Mouse (Mus musculus) liver, embryonic 12.5 days (tissue): ENCODE measurements around the gene Olfr385. TPM values are rescaled to one million over a fixed set of nuclear protein-coding genes. Genes with fewer than 3 reads are reported as not detected.
"Not testable (repeated sequence)": the region's sequence is repeated elsewhere in the genome, so short reads cannot be mapped to it uniquely, and the experiment has no call there.

Experiments
- ATAC-seq: fragments of 200-750 bp; cut with Nextera tagmentation; 2 replicates; pipeline ENCODE4 v1.8.0; 2017; ENCODE audit warnings: moderate number of reproducible peaks, mild to moderate bottlenecking, moderate library complexity
- H3K27ac ChIP-seq: fragments of 300-500 bp; sonication (generic); 2 replicates; pipeline ENCODE4 v1.5.1; 2016; ENCODE audit warnings: mild to moderate bottlenecking
- H3K27me3 ChIP-seq: fragments of 300-500 bp; sonication (generic); replicated peaks from 2 replicates; pipeline ENCODE4 v1.6.1; 2016; ENCODE audit warnings: mild to moderate bottlenecking, moderate library complexity
- H3K36me3 ChIP-seq: fragments of 300-500 bp; sonication (generic); 2 replicates; pipeline ENCODE4 v1.6.1; 2016; ENCODE audit warnings: mild to moderate bottlenecking, moderate library complexity
- H3K4me1 ChIP-seq: fragments of 300-500 bp; sonication (generic); 2 replicates; pipeline ENCODE4 v1.6.1; 2016
- H3K4me2 ChIP-seq: fragments of 300-500 bp; sonication (generic); 2 replicates; pipeline ENCODE4 v1.6.1; 2016; ENCODE audit warnings: mild to moderate bottlenecking, moderate library complexity
- H3K4me3 ChIP-seq: fragments of 300-500 bp; sonication (generic); 2 replicates; pipeline ENCODE4 v1.5.1; 2016; ENCODE audit warnings: mild to moderate bottlenecking, moderate library complexity
- H3K9ac ChIP-seq: fragments of 300-500 bp; sonication (generic); 2 replicates; pipeline ENCODE4 v1.6.1; 2016; ENCODE audit warnings: mild to moderate bottlenecking, moderate library complexity
- H3K9me3 ChIP-seq: fragments of 300-500 bp; sonication (generic); replicated peaks from 2 replicates; pipeline ENCODE4 v1.6.1; 2016; ENCODE audit warnings: mild to moderate bottlenecking, moderate library complexity
- WGBS: fragments of 180-500 bp; shearing (Covaris S2); methylation state at CpG from one replicate; pipeline ENCODE4 v1.1.7; 2016; ENCODE audit not compliant: insufficient replicate concordance; 5-methylcytosine and 5-hydroxymethylcytosine counted together
- polyA plus RNA-seq: library from polyadenylated mRNA; unstranded; fragments of >200 nt; fragmentation: Nextera tagmentation; extraction: Ambion mirVana; gene quantifications from 2 replicates; pipeline ENCODE4 v1.2.1, GENCODE M21; 2016

Olfr385 gene
- not detected in 2 replicates for polyA plus RNA-seq

- H3K4me1 ChIP-seq = no peaks in the 10 kb centered on the region
- H3K4me2 ChIP-seq = no peak within 1 kb of the TSS
- H3K27ac ChIP-seq = no peak within 1 kb of the TSS
- H3K4me3 ChIP-seq = no peak within 1 kb of the TSS
- H3K36me3 ChIP-seq = no peaks in the 10 kb centered on the region
- no peak within 1 kb of the TSS for H3K9ac ChIP-seq
- ATAC-seq = no peak
- no peaks in the 10 kb centered on the region for H3K9me3 ChIP-seq
- H3K27me3 ChIP-seq = no peaks in the 10 kb centered on the region
Measured at GRCm38 (mm10) chr11:73592908-73593307, at the start of gene Olfr385. Gene Olfr385 (minus strand): TSS chr11:73593008.

GRCm38 (mm10) chr11:73598294-73598693, 5.5 kb upstream of the Olfr385 start, which contains the start of gene Olfr384:
Gene Olfr384 (plus strand): TSS chr11:73598594.
- no peak within 1 kb of the TSS for H3K4me2 ChIP-seq
- H3K27ac ChIP-seq = no peak within 1 kb of the TSS
- H3K9me3 ChIP-seq = 0 out of 2 replicates have a peak, but pooled peaks cover 5% of the 10 kb centered on the region
- no peak for ATAC-seq
- no peaks in the 10 kb centered on the region for H3K4me1 ChIP-seq
- H3K9ac ChIP-seq = no peak within 1 kb of the TSS
- no peaks in the 10 kb centered on the region for H3K36me3 ChIP-seq
- H3K27me3 ChIP-seq = no peaks in the 10 kb centered on the region
- no peak within 1 kb of the TSS for H3K4me3 ChIP-seq

GRCm38 (mm10) chr11:73583188-73583587, 9.6 kb downstream of the Olfr385 start:
- not testable (repeated sequence) for H3K4me2 ChIP-seq, H3K27ac ChIP-seq, H3K27me3 ChIP-seq, H3K9me3 ChIP-seq, H3K4me1 ChIP-seq, H3K9ac ChIP-seq, H3K36me3 ChIP-seq, H3K4me3 ChIP-seq
- ATAC-seq = peak; percentile 74
- 53% methylated on average over 1 of the region's 1 CpGs for WGBS

- ATAC-seq = no peak
- no peak overlapping the region for H3K27ac ChIP-seq
- peaks cover 4% of the 10 kb centered on the region; the same call in 1 of the 2 replicates for H3K9me3 ChIP-seq
- no peak overlapping the region for H3K4me3 ChIP-seq
- no peaks in the 10 kb centered on the region for H3K4me1 ChIP-seq
- H3K27me3 ChIP-seq = no peaks in the 10 kb centered on the region
- no peak overlapping the region for H3K4me2 ChIP-seq
- no peaks in the 10 kb centered on the region for H3K36me3 ChIP-seq
- H3K9ac ChIP-seq = no peak overlapping the region
Measured at GRCm38 (mm10) chr11:73579871-73580270, 12.9 kb downstream of the Olfr385 start.

Other genes with a start within 250 kb of the Olfr385 start
- gene Olfr20, start 242.2 kb downstream of the Olfr385 start, polyA plus RNA-seq = not detected in 2 replicates
- gene Olfr376, start 221.8 kb downstream of the Olfr385 start, polyA plus RNA-seq = not detected in 2 replicates
- not detected in 2 replicates for gene Olfr1, start 193.4 kb downstream of the Olfr385 start, polyA plus RNA-seq
- gene Olfr378, start 164.5 kb downstream of the Olfr385 start, polyA plus RNA-seq = not detected in 2 replicates
- not detected in 2 replicates for gene Olfr380, start 135.5 kb downstream of the Olfr385 start, polyA plus RNA-seq
- gene Olfr381, start 101.4 kb downstream of the Olfr385 start, polyA plus RNA-seq = not detected in 2 replicates
- not detected in 2 replicates for gene Olfr382, start 75.8 kb downstream of the Olfr385 start, polyA plus RNA-seq
- not detected in 2 replicates for gene Olfr384, start 5.6 kb upstream of the Olfr385 start, polyA plus RNA-seq
- gene Zfp735, start 95.8 kb upstream of the Olfr385 start, polyA plus RNA-seq = not detected in 2 replicates
- gene Olfr389, start 187.7 kb upstream of the Olfr385 start, polyA plus RNA-seq = not detected in 2 replicates
- gene Olfr390, start 190.0 kb upstream of the Olfr385 start, polyA plus RNA-seq = not detected in 2 replicates
- not detected in 2 replicates for gene Olfr391-ps, start 210.0 kb upstream of the Olfr385 start, polyA plus RNA-seq
- gene Olfr392, start 224.0 kb upstream of the Olfr385 start, polyA plus RNA-seq = not detected in 2 replicates